Mouse (Mus musculus) spleen, postnatal 10 days (tissue): ENCODE data around the gene Ogg1.
A peak's percentile ranks its signal among the peaks of the same experiment; 100 is the strongest.

Source experiments
- DNase-seq, 2 experiments: peaks; one replicate each; pipeline ENCODE4 v3.0.0; 2021 to 2022; ENCODE audit warnings: low spot score in 2 of 2

Gene Ogg1

GRCm38 (mm10) chr6:113326533-113327315, at the start of gene Ogg1:
Gene Ogg1 (plus strand): TSS chr6:113326972.
- peak; percentile 92 to 98 for DNase-seq

- no peak for DNase-seq
These were observed 45.1 kb upstream of the Ogg1 start for GRCm38 (mm10) chr6:113281676-113282075.

GRCm38 (mm10) chr6:113282101-113282802, 44.5 kb upstream of the Ogg1 start, which contains the start of gene Cpne9:
Gene Cpne9 (plus strand): TSS chr6:113282307.
- DNase-seq, result peak in 1 of 2 experiments; percentile 19

GRCm38 (mm10) chr6:113282969-113283368, 43.8 kb upstream of the Ogg1 start:
- no peak for DNase-seq

- no peak for DNase-seq
These were observed 43.3 kb upstream of the Ogg1 start for GRCm38 (mm10) chr6:113283500-113283899.

GRCm38 (mm10) chr6:113284931-113285330, 41.8 kb upstream of the Ogg1 start:
- DNase-seq, result no peak

- DNase-seq, result no peak
These were observed 40.5 kb upstream of the Ogg1 start for GRCm38 (mm10) chr6:113286316-113286715.

GRCm38 (mm10) chr6:113287236-113287635, 39.5 kb upstream of the Ogg1 start:
- no peak for DNase-seq

GRCm38 (mm10) chr6:113289346-113289745, 37.4 kb upstream of the Ogg1 start:
- no peak for DNase-seq

GRCm38 (mm10) chr6:113290346-113290745, 36.4 kb upstream of the Ogg1 start:
- DNase-seq, result no peak

GRCm38 (mm10) chr6:113292938-113293337, 33.8 kb upstream of the Ogg1 start:
- no peak for DNase-seq

- DNase-seq, result no peak
These were observed 30.7 kb upstream of the Ogg1 start for GRCm38 (mm10) chr6:113296046-113296445.

- no peak for DNase-seq
These were observed 30.1 kb upstream of the Ogg1 start for GRCm38 (mm10) chr6:113296639-113297038.

- DNase-seq, result no peak
These were observed 25.4 kb upstream of the Ogg1 start for GRCm38 (mm10) chr6:113301350-113301749.

GRCm38 (mm10) chr6:113302258-113302657, 24.5 kb upstream of the Ogg1 start:
- DNase-seq, result peak in 1 of 2 experiments; percentile 39

- DNase-seq, result peak; percentile 99
These were observed 20.3 kb upstream of the Ogg1 start for GRCm38 (mm10) chr6:113306322-113306985.

- DNase-seq, result no peak
These were observed 19.8 kb upstream of the Ogg1 start, which contains the start of gene Brpf1 for GRCm38 (mm10) chr6:113306986-113307349. Gene Brpf1 (plus strand): TSS chr6:113307137.

GRCm38 (mm10) chr6:113307481-113308121, 19.2 kb upstream of the Ogg1 start:
- peak; percentile 68 to 71 for DNase-seq

GRCm38 (mm10) chr6:113308141-113308540, 18.6 kb upstream of the Ogg1 start:
- peak; percentile 29 to 50 for DNase-seq

GRCm38 (mm10) chr6:113315972-113316371, 10.8 kb upstream of the Ogg1 start:
- DNase-seq, result no peak

- DNase-seq, result no peak
These were observed 2.6 kb downstream of the Ogg1 start for GRCm38 (mm10) chr6:113329396-113329795.

- DNase-seq, result peak in 1 of 2 experiments; percentile 47
These were observed 3.8 kb downstream of the Ogg1 start for GRCm38 (mm10) chr6:113330547-113330946.
